Comparison of ENCODE assay signal across 22 mouse cellular contexts in genomic region chr7:37734576-37734975, GRCm38 (mm10). TPM values are rescaled to one million over a fixed set of nuclear protein-coding genes. Genes with fewer than 3 reads are reported as not detected.
DNase-seq lines count a peak whose midpoint lies in the region; ATAC-seq and TF ChIP-seq lines count a peak whose summit lies in the region.
"Had no signal": no experiment of that assay in that cellular context is flagged by ENCODE, and none has a peak within 500 bp of the region (broad histone marks: within the 10 kb centered on the region; RNA-seq: fewer than 3 reads in every experiment).

No protein-coding gene starts in this region.

- no peak for TF ChIP-seq CTCF in midbrain, postnatal 0 days (IDR thresholded peaks at IDR 0.05)

- H3K36me3 ChIP-seq in hindbrain, embryonic 14.5 days (replicated peaks; ENCODE audit: control insufficient read depth, insufficient read depth), result no peaks in the 10 kb centered on the region
- H3K36me3 ChIP-seq in hindbrain, embryonic 16.5 days (ENCODE audit: control insufficient read depth, insufficient read depth, low read length), result no peaks in the 10 kb centered on the region
- no peaks in the 10 kb centered on the region for H3K36me3 ChIP-seq in midbrain, embryonic 14.5 days (ENCODE audit: control insufficient read depth, insufficient read depth, low read length)
- no peaks in the 10 kb centered on the region for H3K36me3 ChIP-seq in midbrain, postnatal 0 days (ENCODE audit: insufficient read depth, low read length)
- H3K36me3 ChIP-seq in embryonic facial prominence, embryonic 10.5 days (replicated peaks), result no peaks in the 10 kb centered on the region
- H3K36me3 ChIP-seq: intestine, embryonic 15.5 days had no signal

- H3K4me2 ChIP-seq in hindbrain, embryonic 14.5 days (replicated peaks), result no peak overlapping the region
- H3K4me2 ChIP-seq in hindbrain, embryonic 16.5 days (ENCODE audit: low read length), result no peak overlapping the region
- no peak overlapping the region for H3K4me2 ChIP-seq in midbrain, embryonic 14.5 days (ENCODE audit: low read length)
- no peak overlapping the region for H3K4me2 ChIP-seq in midbrain, postnatal 0 days (ENCODE audit: low read depth, low read length, poor library complexity, severe bottlenecking)
- H3K4me2 ChIP-seq: forebrain, embryonic 13.5 days; intestine, embryonic 15.5 days had no signal

- no peaks in the 10 kb centered on the region for H3K27me3 ChIP-seq in hindbrain, embryonic 14.5 days (ENCODE audit: control insufficient read depth, insufficient read depth, low read length)
- no peaks in the 10 kb centered on the region for H3K27me3 ChIP-seq in hindbrain, embryonic 16.5 days (replicated peaks; ENCODE audit: control insufficient read depth, insufficient read depth, low read length)
- no peaks in the 10 kb centered on the region for H3K27me3 ChIP-seq in midbrain, embryonic 14.5 days (ENCODE audit: control insufficient read depth, insufficient read depth, low read length)
- H3K27me3 ChIP-seq in midbrain, postnatal 0 days (ENCODE audit: insufficient read depth, low read length), result no peaks in the 10 kb centered on the region
- H3K27me3 ChIP-seq in embryonic facial prominence, embryonic 10.5 days (replicated peaks; ENCODE audit: low read depth, poor library complexity, severe bottlenecking), result no peaks in the 10 kb centered on the region
- H3K27me3 ChIP-seq: forebrain, embryonic 13.5 days; intestine, embryonic 15.5 days; Patski had no signal

- no peak overlapping the region for H3K9ac ChIP-seq in hindbrain, embryonic 14.5 days
- H3K9ac ChIP-seq in hindbrain, embryonic 16.5 days (ENCODE audit: low read depth, low read length), result no peak overlapping the region
- H3K9ac ChIP-seq in midbrain, embryonic 14.5 days (replicated peaks; ENCODE audit: low read length), result no peak overlapping the region
- no peak overlapping the region for H3K9ac ChIP-seq in midbrain, postnatal 0 days (replicated peaks; ENCODE audit: low read length, poor library complexity, severe bottlenecking)
- H3K9ac ChIP-seq: forebrain, embryonic 13.5 days; intestine, embryonic 15.5 days had no signal

- DNase-seq in heart, adult 11 months, result peak; percentile 35
- no peak for DNase-seq in heart, adult 9 months (ENCODE audit: low spot score in 2 of 2)
- DNase-seq in hindbrain, embryonic 14.5 days (ENCODE audit: low spot score), result no peak
- DNase-seq in midbrain, embryonic 14.5 days, result peak; percentile 48
- DNase-seq in midbrain, postnatal 0 days (ENCODE audit: low spot score), result no peak
- peak; percentile 56 for DNase-seq in retina, postnatal 1 day
- DNase-seq in embryonic facial prominence, embryonic 10.5 days (ENCODE audit: low spot score), result no peak
- DNase-seq: adrenal gland, postnatal 14 days; cerebellum, adult 18-20 months; cerebellum, adult 9-11 months; cerebellum, postnatal 36 days; gastrocnemius, postnatal 10 days; heart, adult 2 months; heart, postnatal 10 days; heart, postnatal 4 days had no signal

- H3K4me1 ChIP-seq in hindbrain, embryonic 14.5 days (replicated peaks; ENCODE audit: control insufficient read depth, insufficient read depth, low read length), result peaks cover 34% of the 10 kb centered on the region
- peaks cover 13% of the 10 kb centered on the region for H3K4me1 ChIP-seq in hindbrain, embryonic 16.5 days (ENCODE audit: control insufficient read depth, insufficient read depth, low read depth, low read length)
- peaks cover 32% of the 10 kb centered on the region for H3K4me1 ChIP-seq in midbrain, embryonic 14.5 days (ENCODE audit: control insufficient read depth, insufficient read depth, low read length)
- H3K4me1 ChIP-seq in midbrain, postnatal 0 days (ENCODE audit: insufficient read depth, low read length), result 0 out of 2 replicates have a peak, but pooled peaks cover 3% of the 10 kb centered on the region
- H3K4me1 ChIP-seq in embryonic facial prominence, embryonic 10.5 days, result peaks cover 43% of the 10 kb centered on the region

- no peaks in the 10 kb centered on the region for H3K9me3 ChIP-seq in hindbrain, embryonic 14.5 days (ENCODE audit: control insufficient read depth, low read length)
- no peaks in the 10 kb centered on the region for H3K9me3 ChIP-seq in hindbrain, embryonic 16.5 days (ENCODE audit: control insufficient read depth, low read length)
- H3K9me3 ChIP-seq in midbrain, embryonic 14.5 days (ENCODE audit: control insufficient read depth, low read length), result no peaks in the 10 kb centered on the region
- no peaks in the 10 kb centered on the region for H3K9me3 ChIP-seq in midbrain, postnatal 0 days (ENCODE audit: low read length)
- no peaks in the 10 kb centered on the region for H3K9me3 ChIP-seq in embryonic facial prominence, embryonic 10.5 days
- H3K9me3 ChIP-seq: forebrain, embryonic 13.5 days; intestine, embryonic 15.5 days had no signal

- no peak overlapping the region for H3K4me3 ChIP-seq in hindbrain, embryonic 14.5 days (replicated peaks; ENCODE audit: low read length)
- no peak overlapping the region for H3K4me3 ChIP-seq in hindbrain, embryonic 16.5 days (ENCODE audit: low read length)
- no peak overlapping the region for H3K4me3 ChIP-seq in midbrain, embryonic 14.5 days (replicated peaks; ENCODE audit: low read depth, low read length)
- no peak overlapping the region for H3K4me3 ChIP-seq in midbrain, postnatal 0 days (ENCODE audit: low read depth, low read length)
- H3K4me3 ChIP-seq in embryonic facial prominence, embryonic 10.5 days, result no peak overlapping the region
- H3K4me3 ChIP-seq: forebrain, embryonic 13.5 days; heart, adult 2 months; intestine, embryonic 15.5 days had no signal

- H3K27ac ChIP-seq in hindbrain, embryonic 14.5 days, result peak overlapping the region; percentile 68; the same call in 1 of the 2 replicates
- H3K27ac ChIP-seq in hindbrain, embryonic 16.5 days (ENCODE audit: low read depth, low read length), result no peak overlapping the region
- H3K27ac ChIP-seq in midbrain, embryonic 14.5 days (replicated peaks; ENCODE audit: low read depth, low read length), result no peak overlapping the region
- no peak overlapping the region for H3K27ac ChIP-seq in midbrain, postnatal 0 days (ENCODE audit: low read depth, low read length)
- H3K27ac ChIP-seq in embryonic facial prominence, embryonic 10.5 days (replicated peaks), result no peak overlapping the region
- H3K27ac ChIP-seq: heart, adult 2 months; intestine, embryonic 15.5 days had no signal

- 30% methylated on average over 6 of the region's 6 CpGs for WGBS in hindbrain, embryonic 14.5 days
- WGBS in hindbrain, embryonic 16.5 days, result 41% methylated on average over 6 of the region's 6 CpGs
- WGBS in midbrain, embryonic 14.5 days, result 19% methylated on average over 6 of the region's 6 CpGs
- WGBS in midbrain, postnatal 0 days, result 34% methylated on average over 6 of the region's 6 CpGs
- WGBS in embryonic facial prominence, embryonic 10.5 days, result 76% methylated on average over 6 of the region's 6 CpGs

- no peak for ATAC-seq in hindbrain, embryonic 14.5 days (ENCODE audit: low FRiP score)
- ATAC-seq in hindbrain, embryonic 16.5 days, result no peak
- ATAC-seq in midbrain, embryonic 14.5 days (ENCODE audit: low FRiP score, low TSS enrichment), result no peak
- no peak for ATAC-seq in midbrain, postnatal 0 days (ENCODE audit: low FRiP score)
- ATAC-seq: activated CD4-positive, CD25-positive, alpha-beta regulatory T cell, adult 4 months; forebrain, embryonic 13.5 days; intestine, embryonic 15.5 days; Patski had no signal

RNA-seq across cellular contexts. Expression of gene Zfp536, which starts 38.9 kb away (rescaled TPM):
- polyA plus RNA-seq in hindbrain, embryonic 14.5 days (2014; fragmentation: Nextera tagmentation; extraction: Ambion mirVana), result 35.6 and 43.0 TPM in 2 replicates
- 28.5 and 31.0 TPM in 2 replicates for polyA plus RNA-seq in hindbrain, embryonic 16.5 days (2015; fragmentation: Nextera tagmentation; extraction: Ambion mirVana)
- polyA plus RNA-seq in midbrain, embryonic 14.5 days (2014; fragmentation: Nextera tagmentation; extraction: Ambion mirVana), result 34.9 and 38.0 TPM in 2 replicates
- 43.1 and 48.2 TPM in 2 replicates for total RNA-seq in midbrain, postnatal 0 days (2014; rRNA removed)
- polyA plus RNA-seq in midbrain, postnatal 0 days (2015; fragmentation: Nextera tagmentation; extraction: Ambion mirVana), result 14.7 and 16.4 TPM in 2 replicates
- polyA plus RNA-seq in embryonic facial prominence, embryonic 10.5 days (2016; fragmentation: Nextera tagmentation; extraction: Ambion mirVana), result 15.6 and 19.0 TPM in 2 replicates
- total RNA-seq: MEL had no signal
- polyA plus RNA-seq: C2C12 had no signal

Comparison
In these comparisons a context has a peak if more than half of its experiments do, and no peak if none do; other contexts are left out.
1. DNase-seq: peak in heart, adult 11 months (single experiment), midbrain, embryonic 14.5 days (single experiment) and retina, postnatal 1 day (single experiment); none in heart, adult 9 months (0 of 2), hindbrain, embryonic 14.5 days (single experiment), midbrain, postnatal 0 days (single experiment) and embryonic facial prominence, embryonic 10.5 days (single experiment).